Mouse (Mus musculus) cerebellum, adult (tissue): ENCODE measurements around the gene Hspbap1.

Source experiments
- ATAC-seq: cut with Nextera tagmentation; 2 replicates; pipeline ENCODE4 v1.9.2; 2017; ENCODE audit warnings: mild to moderate bottlenecking, moderate library complexity, mixed read lengths; ENCODE audit not compliant: insufficient number of reproducible peaks, low FRiP score, low TSS enrichment

Hspbap1 gene

GRCm38 (mm10) chr16:35769878-35770657 is at the start of gene Hspbap1:
Hspbap1 (plus strand) TSS chr16:35770375.
- peak; percentile 76 for ATAC-seq

- ATAC-seq = no peak
Measured at GRCm38 (mm10) chr16:35724561-35724960, 45.6 kb upstream of the Hspbap1 start.

GRCm38 (mm10) chr16:35726601-35727000 is 43.6 kb upstream of the Hspbap1 start:
- no peak for ATAC-seq

GRCm38 (mm10) chr16:35729151-35729738 is 40.9 kb upstream of the Hspbap1 start:
- no peak for ATAC-seq

GRCm38 (mm10) chr16:35732096-35732495 is 38.1 kb upstream of the Hspbap1 start:
- ATAC-seq = no peak

- ATAC-seq = peak; percentile 69
Measured at GRCm38 (mm10) chr16:35734038-35734437, 36.1 kb upstream of the Hspbap1 start.

- ATAC-seq = no peak
Measured at GRCm38 (mm10) chr16:35738096-35738767, 31.9 kb upstream of the Hspbap1 start.

- ATAC-seq = no peak
Measured at GRCm38 (mm10) chr16:35739548-35739947, 30.6 kb upstream of the Hspbap1 start.

- no peak for ATAC-seq
Measured at GRCm38 (mm10) chr16:35740357-35740756, 29.8 kb upstream of the Hspbap1 start.

GRCm38 (mm10) chr16:35740943-35741342 is 29.2 kb upstream of the Hspbap1 start:
- no peak for ATAC-seq

GRCm38 (mm10) chr16:35741621-35742020 is 28.6 kb upstream of the Hspbap1 start:
- ATAC-seq = no peak

GRCm38 (mm10) chr16:35742251-35742937 is 27.8 kb upstream of the Hspbap1 start:
- ATAC-seq = no peak

GRCm38 (mm10) chr16:35747417-35748236 is 22.5 kb upstream of the Hspbap1 start:
- peak; percentile 68 for ATAC-seq

GRCm38 (mm10) chr16:35748237-35748603 is 22.0 kb upstream of the Hspbap1 start:
- ATAC-seq = no peak

- ATAC-seq = no peak
Measured at GRCm38 (mm10) chr16:35749385-35749784, 20.8 kb upstream of the Hspbap1 start.

GRCm38 (mm10) chr16:35751841-35752240 is 18.3 kb upstream of the Hspbap1 start:
- ATAC-seq = no peak

GRCm38 (mm10) chr16:35753926-35754325 is 16.2 kb upstream of the Hspbap1 start:
- ATAC-seq = no peak

GRCm38 (mm10) chr16:35755502-35756334 is 14.5 kb upstream of the Hspbap1 start:
- no peak for ATAC-seq

GRCm38 (mm10) chr16:35756697-35757096 is 13.5 kb upstream of the Hspbap1 start:
- ATAC-seq = no peak
